Mouse (Mus musculus) activated CD4-positive, CD25-positive, alpha-beta regulatory T cell, adult 4 months (primary cell): ENCODE data around the gene Atxn2. TPM values are rescaled to one million over a fixed set of nuclear protein-coding genes. Genes with fewer than 3 reads are reported as not detected.

Source experiments
- ATAC-seq: one replicate; pipeline ENCODE4 v1.8.0; 2017
- polyA plus RNA-seq, 2 experiments: library from polyadenylated mRNA; unstranded; fragments of 100-300 nt; shearing (Covaris generic); gene quantifications; one replicate each; pipeline ENCODE4 v1.2.1; 2017

Atxn2 gene
- polyA plus RNA-seq, 2 experiments from 2014 or later: 22.6 to 27.5 TPM

DNA sequence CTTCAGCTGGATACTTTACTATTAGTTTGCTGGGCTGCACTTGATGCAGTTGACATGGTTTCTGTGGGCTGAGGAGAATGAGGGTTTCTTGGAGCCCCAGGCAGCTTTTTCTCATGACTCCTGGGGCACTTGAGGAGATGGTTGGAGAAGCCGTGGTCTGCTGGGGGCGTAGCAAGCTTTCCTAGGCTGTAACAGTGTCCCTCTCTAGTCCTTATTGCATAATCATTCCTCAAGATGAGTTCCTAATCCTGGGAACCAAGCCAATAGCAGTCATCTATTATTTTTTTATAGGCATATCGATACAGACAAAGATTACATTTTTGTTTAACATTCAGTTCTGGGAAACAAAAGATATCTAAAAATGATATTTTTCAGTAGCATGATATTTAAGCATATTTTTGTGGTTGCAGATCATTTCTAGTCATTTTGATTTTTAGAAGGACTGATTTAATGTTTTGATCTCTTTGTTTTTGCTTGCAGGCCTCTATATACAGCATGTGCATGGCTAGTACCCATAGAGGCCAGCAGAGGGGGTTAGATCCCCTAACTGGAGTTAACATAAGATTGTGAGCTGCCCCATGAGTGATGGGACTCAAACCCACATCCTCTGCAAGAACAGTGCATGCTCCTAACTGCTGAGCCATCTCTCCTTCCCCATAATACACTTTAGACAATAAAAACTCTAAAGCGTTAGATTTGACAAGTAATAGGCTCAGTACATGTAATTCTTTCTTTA is 55.1 kb downstream of the Atxn2 start:
- ATAC-seq: no peak

DNA sequence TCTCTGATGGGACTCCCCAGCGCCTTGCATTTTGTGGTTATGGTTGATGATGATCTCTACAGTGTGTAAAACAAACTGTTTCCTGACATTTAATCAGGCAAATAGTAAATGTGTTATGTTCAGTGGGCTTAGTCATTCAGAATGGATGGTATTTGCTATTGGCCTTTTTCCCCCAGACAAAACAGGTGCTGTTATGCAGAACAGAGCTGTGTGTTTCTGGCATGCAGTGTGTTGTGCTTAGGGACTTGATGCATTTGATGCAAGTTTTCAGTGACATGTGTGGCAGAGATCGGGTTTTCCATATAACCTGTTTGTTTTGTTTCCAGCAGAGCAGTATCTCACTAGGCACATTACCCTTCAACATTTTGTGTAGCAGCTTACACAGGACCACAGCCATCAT is 56.4 kb downstream of the Atxn2 start:
- ATAC-seq: no peak

DNA sequence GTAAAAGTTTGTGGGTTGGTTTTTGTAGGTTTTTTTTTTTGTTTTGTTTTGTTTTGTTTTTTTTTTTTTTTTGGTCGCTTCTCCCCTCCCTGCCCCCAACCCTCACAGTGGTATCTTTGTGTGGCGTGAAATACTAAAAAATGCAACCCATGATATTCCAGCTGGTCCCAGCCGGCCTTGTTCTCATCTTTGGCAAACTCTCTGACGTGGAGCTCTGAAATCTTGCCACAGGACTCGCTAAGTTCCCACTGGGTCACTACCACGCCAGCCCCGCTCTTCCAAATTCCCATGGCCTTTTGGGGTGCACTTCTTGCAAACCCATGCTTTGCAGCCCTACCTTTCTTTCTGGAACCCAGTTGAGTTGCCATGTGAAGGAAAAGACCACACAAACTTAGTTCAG is 58.7 kb downstream of the Atxn2 start:
- ATAC-seq: no peak

DNA sequence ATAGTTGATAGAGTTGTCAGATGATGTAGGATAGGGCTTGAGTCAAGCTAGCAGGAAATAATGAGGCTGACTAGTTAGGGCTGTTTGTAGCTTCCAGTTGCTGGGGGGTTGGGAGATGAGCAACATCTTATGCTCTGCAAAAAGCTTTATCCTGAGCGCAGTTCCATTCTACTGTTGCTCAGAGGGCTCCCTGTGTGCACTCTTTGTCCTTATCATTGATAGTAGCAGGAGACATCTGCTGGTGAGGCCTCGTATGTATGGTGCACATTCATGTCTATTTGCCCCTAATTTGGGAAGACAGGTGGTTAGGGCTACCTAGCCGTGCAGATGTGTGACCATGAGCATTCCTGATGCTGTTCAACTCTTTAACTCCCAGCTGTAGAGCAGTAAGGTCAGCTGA is 60.5 kb downstream of the Atxn2 start:
- no peak for ATAC-seq

DNA sequence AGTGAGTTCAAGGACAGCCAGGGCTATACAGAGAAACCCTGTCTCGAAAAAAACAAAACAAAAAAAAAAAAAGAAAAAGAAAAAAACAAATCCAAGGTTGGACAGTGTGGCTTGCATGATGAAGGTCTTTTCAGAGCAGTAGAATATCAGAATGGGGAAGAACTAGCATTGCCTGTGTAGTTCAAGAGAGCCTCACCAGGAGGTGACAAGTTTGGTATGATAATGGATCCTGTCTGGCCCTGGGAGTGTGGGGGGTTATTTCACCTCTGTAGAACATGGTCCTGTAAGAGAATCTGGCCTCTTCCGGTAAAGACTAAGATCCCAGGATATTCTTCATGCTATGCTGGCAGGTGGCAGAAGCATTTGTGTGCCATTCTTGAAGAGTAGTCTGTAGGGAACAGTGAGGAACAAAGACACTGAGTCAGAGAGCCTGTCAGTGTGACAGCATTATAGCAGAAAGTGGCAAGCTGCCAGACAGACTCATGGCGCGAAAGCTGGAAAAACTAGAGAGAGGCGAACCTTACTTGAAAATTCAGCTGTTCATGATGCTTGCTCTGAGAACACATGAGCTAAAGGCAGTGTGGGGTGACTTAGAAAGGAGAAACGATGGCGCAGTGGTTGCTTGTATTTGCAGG is 67.5 kb downstream of the Atxn2 start:
- ATAC-seq: no peak

DNA sequence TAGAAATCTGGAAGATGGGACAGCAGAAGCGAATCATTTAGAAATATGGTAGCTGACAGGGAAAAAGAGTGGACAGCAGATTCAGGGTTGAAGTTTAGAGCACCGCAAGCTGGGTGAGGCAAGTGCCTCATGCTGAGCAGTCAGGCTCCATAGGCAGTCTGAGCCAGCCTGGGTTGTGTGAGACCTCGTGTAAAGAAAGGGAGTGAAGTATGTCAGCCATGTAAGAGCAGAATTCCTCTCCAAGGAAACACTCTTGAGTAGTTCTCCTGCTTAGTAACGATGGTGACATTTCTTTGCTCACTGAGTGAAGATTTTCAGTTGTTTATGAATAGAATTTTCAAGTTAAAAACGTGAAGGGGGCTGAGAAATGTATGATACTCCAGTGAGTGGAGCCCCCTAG is 69.0 kb downstream of the Atxn2 start:
- ATAC-seq: no peak

DNA sequence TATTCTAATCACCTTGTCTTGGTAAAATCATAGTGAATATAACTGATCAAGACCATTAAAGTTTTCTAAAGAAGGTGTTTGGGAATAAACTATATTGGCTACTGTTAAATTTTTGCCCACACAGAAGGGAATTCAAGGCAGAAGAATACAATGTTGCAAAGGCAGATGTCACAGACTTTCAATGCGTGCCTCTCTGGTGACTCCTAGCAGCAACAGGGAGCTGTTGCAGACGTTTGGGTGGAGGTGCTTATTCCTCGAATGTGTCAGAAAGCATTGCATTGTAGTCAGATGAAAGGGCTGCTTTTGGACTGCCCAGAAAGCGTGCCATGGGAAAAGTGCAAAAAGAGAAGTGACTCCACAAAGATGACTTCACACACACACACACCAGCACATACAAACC is 71.3 kb downstream of the Atxn2 start:
- ATAC-seq: no peak

DNA sequence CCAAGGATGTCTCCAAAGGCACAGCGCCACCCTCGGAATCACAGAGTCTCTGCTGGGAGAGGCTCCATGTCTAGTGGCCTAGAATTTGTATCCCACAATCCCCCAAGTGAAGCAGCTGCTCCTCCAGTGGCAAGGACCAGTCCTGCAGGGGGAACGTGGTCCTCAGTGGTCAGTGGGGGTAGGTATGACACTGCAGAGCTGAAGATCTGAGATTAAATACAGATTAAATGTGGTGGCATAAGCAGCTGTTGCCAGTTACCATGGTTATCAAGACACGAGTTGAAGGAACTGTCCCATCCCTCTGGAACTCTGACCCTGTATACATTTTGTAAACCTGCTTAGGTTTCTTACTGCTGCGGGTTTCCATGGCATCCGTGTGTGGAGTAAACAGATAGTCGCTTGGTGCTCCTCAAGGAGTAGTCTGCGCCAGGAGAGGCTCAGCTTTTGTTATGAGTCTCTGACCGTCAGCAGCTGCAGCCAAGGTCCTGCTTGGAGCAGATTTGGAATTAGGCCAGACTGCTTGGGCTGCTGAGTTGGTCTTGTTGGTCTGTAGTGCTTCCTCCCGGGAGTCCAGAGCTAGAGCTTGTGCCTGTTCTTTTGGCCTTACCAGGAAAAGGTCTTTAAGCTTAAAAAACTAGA is 72.8 kb downstream of the Atxn2 start:
- no peak for ATAC-seq

DNA sequence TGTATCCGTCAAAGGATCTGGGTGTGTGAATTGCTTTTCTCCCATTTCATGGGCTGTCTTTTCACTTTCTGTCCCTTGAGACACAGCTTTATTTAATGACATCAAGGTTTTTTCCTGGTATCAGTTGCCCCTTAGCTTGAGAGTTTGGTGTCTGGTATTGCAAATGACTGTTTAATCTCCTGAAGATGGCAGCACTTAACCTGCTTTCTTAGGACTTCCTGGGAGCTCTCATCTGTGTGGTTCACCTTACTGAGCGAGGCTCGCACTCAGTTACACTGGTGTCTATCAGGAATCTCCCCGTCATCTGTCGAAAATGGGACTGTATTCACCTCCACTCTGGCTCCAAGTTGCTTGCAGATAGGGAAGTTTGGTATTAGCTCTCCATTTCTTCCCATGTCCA is 79.9 kb downstream of the Atxn2 start:
- ATAC-seq: no peak

DNA sequence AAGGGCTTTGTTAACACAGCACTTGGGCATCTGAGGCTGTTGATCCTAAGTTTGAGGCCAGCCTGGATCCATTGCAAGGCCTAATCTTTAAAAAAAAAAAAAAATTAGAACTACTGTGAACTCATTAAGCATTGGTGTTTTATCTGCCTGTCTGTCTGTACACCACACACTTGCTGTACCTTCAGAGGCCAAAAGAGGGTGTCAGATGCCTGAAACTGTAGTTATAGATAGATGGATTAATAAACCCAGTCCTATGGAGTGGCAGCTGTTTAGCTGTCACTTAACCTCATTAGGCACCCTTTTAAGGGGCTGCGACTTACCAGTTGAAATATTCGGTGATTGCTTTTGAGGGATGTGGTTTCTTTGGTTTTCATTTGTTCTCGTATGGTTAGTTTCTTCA is 84.7 kb downstream of the Atxn2 start:
- no peak for ATAC-seq

DNA sequence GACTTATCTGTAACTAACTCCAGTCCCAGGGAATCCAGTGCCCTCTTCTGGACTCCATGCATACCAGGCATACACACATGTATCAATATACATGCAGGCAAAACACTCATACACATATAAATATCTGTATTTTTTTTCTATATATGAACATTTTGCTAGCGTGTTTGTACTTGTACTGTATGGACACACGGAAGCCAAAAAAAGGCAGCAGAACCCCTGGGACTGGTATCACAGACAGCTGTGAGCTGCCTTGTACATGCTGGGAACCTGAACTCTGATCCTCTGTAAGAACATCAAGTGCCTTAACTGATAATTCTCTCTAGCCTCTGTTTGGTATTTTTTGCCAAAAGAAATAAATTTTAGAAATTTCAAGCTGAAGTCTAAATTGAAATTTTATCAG is 87.3 kb downstream of the Atxn2 start:
- ATAC-seq: no peak

DNA sequence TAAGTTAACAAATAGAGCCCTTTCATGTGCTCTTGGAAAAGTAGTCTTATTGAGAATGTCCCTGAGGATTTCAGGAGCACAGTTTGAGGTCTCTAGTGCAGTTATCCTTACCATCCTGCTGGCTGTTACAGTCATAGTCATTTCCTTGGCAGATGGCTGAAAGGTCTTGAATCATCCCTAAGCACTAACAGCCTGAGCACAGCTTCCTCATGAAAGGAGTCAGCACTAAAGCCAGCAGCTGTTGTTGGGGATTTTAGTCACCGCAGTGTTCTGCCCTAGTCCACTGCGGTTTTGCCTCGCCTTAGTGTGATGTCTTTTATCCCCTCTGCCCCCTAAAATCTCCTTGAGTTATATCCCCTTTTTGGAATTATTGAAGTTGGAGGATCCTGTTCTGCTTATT is 96.0 kb downstream of the Atxn2 start:
- no peak for ATAC-seq

DNA sequence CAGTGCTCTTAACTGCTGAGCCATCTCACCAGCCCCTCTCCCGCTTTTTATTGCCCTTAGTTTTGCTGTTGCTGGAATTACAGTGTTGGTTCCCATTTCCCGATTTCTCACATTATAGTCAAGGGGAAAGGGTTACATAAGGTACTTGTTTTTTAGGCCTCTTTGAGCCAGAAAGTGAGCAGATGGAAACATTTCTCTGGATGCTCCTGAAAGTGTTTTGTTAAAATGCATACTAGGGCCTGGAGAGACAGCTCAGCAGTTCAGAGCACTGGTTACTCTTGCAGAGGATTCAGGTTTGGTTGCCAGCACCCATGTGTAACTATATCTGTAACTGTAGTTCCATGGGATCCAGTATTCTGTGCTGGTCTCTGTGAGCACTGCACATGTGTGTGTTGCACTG is 97.1 kb downstream of the Atxn2 start:
- ATAC-seq: no peak

DNA sequence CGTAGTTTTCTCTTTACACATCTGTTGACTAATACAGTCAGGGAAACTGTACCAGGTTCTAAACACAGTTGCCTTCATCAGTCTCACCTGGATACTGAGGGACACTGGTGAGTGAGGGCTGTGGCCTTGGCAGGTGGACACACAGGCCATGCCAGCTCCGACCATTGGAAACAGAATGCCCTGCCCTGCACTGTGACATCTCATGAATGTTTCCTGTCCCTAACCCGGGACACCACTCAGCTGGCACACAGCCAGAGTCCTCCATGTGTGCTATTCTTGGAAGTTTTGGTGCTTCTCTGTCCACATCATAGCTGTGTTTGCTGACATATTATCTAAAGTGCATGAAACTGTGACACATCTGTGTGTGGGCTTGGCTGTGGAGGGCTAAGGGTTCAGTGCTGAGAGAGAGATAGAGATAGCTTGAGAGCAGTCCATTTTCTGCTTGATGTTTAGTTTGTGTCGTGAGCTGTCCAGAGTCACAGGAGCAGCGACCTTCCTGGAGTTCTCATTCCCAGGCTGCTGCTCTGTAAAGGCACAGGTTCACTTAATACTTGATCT is 98.6 kb downstream of the Atxn2 start:
- ATAC-seq: no peak

DNA sequence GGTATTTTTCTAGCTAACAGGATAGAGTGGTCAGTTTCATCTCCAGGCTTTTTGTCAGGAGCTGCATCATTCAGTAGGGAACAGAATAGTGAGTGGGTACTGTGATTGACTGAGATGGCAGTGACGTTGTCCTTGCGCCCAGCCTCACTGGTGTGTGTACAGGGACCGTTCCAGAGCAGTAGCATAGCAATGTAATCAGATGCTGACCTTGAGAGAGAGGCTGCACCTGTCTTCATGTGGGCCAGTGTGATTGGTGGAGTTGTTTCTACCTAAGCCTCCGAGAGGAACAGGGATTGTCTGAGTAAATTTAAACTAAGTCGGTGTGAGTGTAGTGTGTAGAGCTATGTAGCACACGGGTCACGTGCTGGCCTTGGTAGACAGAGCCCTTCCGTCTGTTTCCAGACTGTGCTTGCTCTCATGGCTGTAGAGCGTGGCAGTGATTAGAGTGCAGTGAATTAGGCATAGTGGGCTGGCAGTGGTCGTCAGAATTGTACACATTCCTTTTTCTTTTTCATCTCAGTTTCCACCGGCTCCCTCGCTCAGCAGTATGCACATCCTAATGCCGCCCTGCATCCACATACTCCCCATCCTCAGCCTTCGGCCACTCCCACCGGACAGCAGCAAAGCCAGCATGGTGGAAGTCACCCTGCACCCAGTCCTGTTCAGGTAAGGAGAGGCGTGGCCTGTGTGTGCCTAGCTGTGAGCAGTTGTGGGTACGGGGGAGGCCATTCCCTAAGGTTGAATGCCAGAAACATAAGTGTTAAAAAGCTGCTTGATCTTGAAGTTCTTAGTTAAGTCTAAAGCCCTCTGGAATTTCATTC is 99.4 kb downstream of the Atxn2 start:
- ATAC-seq: no peak

DNA sequence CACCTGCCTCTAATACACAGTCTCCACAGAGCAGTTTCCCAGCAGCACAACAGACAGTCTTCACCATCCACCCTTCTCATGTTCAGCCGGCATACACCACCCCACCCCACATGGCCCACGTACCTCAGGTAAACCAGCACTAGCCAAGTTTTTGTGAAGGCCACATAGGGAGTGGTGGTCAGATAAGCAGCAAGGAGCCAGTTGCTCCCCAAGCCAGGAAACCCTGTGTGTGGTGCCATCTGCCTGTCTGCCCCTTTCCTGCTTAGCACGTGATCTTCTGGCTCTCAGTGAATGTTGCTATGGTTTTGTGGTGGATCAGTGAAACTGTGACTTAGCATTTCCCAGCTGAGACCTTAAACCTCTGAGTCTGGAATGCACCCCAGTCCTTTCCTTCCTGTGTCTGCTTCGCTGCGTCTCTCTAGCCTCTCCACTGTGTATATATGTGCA is 100.4 kb downstream of the Atxn2 start:
- peak; percentile 43 for ATAC-seq

DNA sequence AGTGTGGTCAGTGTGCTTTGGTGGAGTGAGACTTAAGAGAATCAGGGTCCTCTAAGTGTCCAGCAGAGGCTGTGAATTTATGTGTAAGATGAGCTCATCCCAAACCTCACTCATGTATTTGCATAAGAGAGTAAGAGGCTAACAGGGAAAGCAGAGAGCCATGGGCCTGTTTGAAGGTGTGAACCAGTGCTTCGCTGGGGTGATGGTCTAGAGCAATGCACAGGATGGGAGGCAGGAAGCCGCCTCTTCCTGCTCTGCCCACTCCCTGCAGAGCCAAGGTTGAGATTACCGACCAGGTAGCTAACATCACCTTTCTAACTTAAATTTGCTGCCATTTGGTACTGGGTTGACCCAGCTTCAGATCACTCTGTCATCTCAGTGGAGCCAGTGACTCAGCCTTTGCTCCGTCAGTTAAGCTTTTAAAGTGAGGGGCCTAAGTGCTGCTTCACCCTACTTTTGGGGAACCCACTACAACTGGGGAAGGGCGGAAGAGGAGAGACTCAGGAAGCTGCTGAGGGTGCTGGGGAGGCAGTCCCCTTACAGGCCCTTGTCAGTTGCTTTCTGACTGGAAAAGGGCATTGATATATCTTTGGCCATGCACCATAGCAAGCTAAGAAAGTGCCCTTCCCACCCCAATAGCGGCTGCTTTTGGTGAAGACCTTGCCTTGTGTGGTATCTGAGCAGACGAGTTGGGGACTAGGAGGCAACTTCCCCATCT is 101.5 kb downstream of the Atxn2 start:
- peak; percentile 50 for ATAC-seq

DNA sequence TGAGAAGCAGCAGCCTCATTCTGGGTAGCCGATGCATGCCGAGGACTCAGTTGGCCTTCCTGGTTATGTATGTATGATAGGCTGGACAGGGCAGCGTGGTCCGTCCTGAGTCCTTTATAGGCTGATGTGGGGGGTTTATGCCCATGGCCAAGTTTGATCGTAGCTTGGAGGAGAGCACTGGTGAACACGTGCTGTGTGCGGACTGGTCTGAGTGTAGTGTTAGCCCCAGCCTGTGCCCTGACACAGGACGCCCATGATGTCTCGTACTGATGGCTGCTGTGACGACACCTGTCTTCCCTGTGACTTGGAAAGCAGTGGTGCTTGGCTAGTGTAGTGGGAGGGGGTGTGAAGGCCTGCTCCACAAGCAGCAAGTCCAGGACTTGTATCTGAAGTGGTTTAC is 102.6 kb downstream of the Atxn2 start:
- ATAC-seq: no peak

DNA sequence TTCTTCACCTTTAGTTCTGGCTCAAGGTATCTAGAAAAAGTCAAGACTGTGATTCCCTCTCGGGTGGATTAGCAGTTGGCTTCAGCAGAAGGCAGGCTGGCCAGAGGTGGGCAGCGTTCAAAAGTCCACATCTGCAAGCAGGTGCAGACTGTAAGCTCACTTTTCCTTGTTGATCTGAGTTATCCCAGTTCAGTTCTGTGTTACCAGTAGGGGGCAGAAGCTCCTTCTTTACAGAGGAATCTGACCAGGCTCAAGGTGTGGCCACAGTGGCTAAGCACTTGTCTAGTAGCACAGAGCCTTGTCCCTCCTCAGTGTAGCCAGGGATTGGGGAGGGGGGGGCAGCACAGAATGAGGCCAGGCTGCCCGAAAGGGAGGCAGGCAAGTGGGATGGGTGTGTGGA is 103.9 kb downstream of the Atxn2 start:
- ATAC-seq: no peak

DNA sequence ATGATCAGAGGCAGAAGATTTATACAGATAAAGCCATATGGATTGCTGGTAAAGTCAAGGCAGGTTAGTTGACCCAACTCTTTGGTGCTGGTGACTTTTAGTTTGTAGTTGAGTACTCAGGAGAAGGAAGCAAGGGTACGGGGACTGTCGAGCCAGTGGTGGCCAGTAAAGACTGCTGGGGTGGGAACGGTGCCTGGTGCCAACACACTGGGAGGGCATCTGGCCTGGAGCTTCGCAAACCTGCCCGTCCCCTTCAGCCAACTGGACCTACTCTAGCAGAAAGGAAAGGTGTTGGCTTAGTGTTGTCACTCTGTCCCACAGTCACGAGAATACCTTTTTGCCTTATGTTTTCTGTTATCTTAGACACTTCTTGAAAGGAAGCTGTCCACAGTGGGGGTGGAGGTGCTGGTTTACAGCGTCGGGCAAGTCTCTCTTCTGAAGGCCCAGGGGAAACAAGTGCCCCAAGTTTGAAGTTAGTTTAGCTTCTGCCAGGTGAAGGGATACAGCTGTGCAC is 104.8 kb downstream of the Atxn2 start:
- ATAC-seq: no peak

DNA sequence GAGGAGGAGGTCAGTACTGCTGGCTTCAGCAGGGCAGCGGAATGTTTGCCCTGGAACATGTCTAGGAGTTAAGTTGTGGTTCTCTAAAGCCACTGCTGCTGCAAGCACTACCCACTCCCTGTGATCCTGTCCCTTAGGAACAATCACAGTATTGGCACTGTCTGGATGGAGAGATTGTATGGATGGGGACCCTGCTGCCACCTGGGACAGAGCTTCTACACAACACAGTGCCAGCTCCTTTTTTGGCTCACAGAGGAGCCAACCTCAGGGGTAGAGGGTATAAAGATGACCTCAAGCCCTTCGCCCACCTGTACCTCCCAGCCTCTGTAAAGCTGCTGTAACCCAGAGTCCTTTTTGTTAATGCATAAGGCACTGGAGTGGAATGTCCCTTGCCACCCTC is 105.5 kb downstream of the Atxn2 start:
- no peak for ATAC-seq

DNA sequence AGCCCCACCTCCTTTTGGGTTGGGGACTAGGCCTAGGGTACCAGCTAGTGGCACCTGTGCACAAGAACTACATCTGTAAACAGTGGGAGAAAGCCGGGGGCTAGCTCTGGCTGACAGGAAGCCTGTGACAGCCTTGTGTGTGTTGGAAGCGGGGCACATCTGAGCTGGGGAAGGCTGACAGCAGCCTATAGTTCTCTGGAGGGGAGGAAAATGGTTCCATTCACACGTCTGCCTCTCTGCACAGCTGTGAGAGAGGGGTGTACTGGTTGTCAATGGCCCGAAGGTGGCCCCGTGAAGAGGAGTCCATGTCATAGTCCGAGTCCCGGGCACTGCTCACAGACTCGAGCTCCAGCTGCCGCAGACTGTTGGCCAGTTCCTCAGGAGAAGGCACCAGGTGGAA is 106.4 kb downstream of the Atxn2 start:
- no peak for ATAC-seq
